Mouse (Mus musculus): Measurements from ENCODE around the gene Ep400.

DNA sequence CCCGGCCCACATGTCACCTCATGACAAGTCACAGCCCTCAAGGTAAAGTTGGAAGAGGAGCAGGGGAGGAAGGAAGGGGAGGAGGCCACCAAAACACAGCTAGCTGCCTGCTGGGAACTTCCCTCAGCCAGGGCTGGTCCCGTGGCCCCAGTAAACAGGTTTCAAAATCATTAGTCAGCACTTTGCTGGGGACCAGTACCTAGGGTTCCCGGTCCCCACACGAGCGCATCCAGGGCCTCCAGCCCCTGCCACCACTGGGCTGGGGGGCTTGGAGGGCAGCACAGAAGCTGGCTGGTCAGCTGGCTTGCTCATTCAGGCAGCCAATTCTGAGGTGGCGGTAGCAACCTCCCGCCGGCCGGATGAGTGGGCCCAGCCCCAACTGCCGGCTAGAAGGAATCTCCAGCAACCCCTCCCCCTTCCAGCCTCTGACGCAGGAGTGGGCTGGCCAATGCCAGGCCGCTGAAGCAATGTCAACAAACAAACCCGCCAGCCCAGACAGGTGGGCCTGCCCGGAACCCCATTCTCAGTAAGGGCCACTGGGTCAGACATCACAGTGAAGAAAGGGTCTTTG lies 37.6 kb upstream of the Ep400 start:
- TF ChIP-seq CTCF (IDR thresholded peaks at IDR 0.05; ENCODE audit: extremely low read depth, insufficient read depth, insufficient read length, insufficient replicate concordance) (no peak), POLR2A (IDR thresholded peaks at IDR 0.05; ENCODE audit: low read depth, low read length) (no peak)
